Comparison of ENCODE assay signal across 10 mouse cellular contexts in genomic region chr5:151125985-151126607, GRCm38 (mm10).
DNase-seq lines count a peak whose midpoint lies in the region; ATAC-seq lines count a peak whose summit lies in the region.
"Had no signal": no experiment of that assay in that cellular context is flagged by ENCODE, and none has a peak within 500 bp of the region (broad histone marks: within the 10 kb centered on the region; RNA-seq: fewer than 3 reads in every experiment).

No protein-coding gene starts in this region.

- H3K27me3 ChIP-seq in hindbrain, embryonic 12.5 days: no peaks in the 10 kb centered on the region
- H3K27me3 ChIP-seq in hindbrain, embryonic 10.5 days (ENCODE audit: insufficient read depth, poor library complexity, severe bottlenecking): no peaks in the 10 kb centered on the region
- H3K27me3 ChIP-seq in heart, embryonic 16.5 days (ENCODE audit: control insufficient read depth, insufficient read depth, low read length): no peaks in the 10 kb centered on the region
- no peaks in the 10 kb centered on the region for H3K27me3 ChIP-seq in lung, embryonic 16.5 days (ENCODE audit: control insufficient read depth, insufficient read depth, low read depth, low read length)

- DNase-seq in hindbrain, embryonic 10.5 days (ENCODE audit: low spot score): no peak
- DNase-seq in NIH3T3 (ENCODE audit: low read depth): peak; percentile 71
- DNase-seq in layer of hippocampus, postnatal 10 days (ENCODE audit: low spot score in 2 of 2): no peak
- DNase-seq in cerebellum, postnatal 4 days (ENCODE audit: low spot score in 2 of 2): no peak
- DNase-seq: right cerebral cortex, postnatal 25 days; thymus, postnatal 25 days had no signal

- 51% methylated on average over 6 of the region's 6 CpGs for WGBS in hindbrain, embryonic 12.5 days
- whole genome bisulfite sequencing in hindbrain, embryonic 10.5 days: 86% methylated on average over 6 of the region's 6 CpGs
- WGBS in heart, embryonic 16.5 days: 51% methylated on average over 6 of the region's 6 CpGs
- WGBS in lung, embryonic 16.5 days: 41% methylated on average over 6 of the region's 6 CpGs

- no peak overlapping the region; the same call in 1 of the 2 replicates for H3K4me2 ChIP-seq in hindbrain, embryonic 12.5 days (replicated peaks)
- peak overlapping the region; percentile 28; the same call in 1 of the 2 replicates for H3K4me2 ChIP-seq in heart, embryonic 16.5 days (ENCODE audit: low read depth, low read length)
- peak overlapping the region; percentile 45 for H3K4me2 ChIP-seq in lung, embryonic 16.5 days (ENCODE audit: low read depth, low read length)

- no peak overlapping the region for H3K9ac ChIP-seq in hindbrain, embryonic 12.5 days
- H3K9ac ChIP-seq in heart, embryonic 16.5 days (ENCODE audit: low read length): no peak overlapping the region
- H3K9ac ChIP-seq in lung, embryonic 16.5 days (ENCODE audit: low read length): peak overlapping the region; percentile 35

- no peak overlapping the region for H3K27ac ChIP-seq in hindbrain, embryonic 12.5 days
- no peak overlapping the region for H3K27ac ChIP-seq in hindbrain, embryonic 10.5 days
- no peak overlapping the region for H3K27ac ChIP-seq in heart, embryonic 16.5 days (ENCODE audit: low read length)
- peak overlapping the region; percentile 87 for H3K27ac ChIP-seq in lung, embryonic 16.5 days (ENCODE audit: low read length)

- peaks cover 2% of the 10 kb centered on the region; the same call in 1 of the 2 replicates for H3K4me1 ChIP-seq in hindbrain, embryonic 12.5 days
- 0 out of 2 replicates have a peak, but pooled peaks cover 7% of the 10 kb centered on the region for H3K4me1 ChIP-seq in hindbrain, embryonic 10.5 days (replicated peaks)
- H3K4me1 ChIP-seq in heart, embryonic 16.5 days (ENCODE audit: control insufficient read depth, insufficient read depth, low read length): peaks cover 4% of the 10 kb centered on the region
- peaks cover 16% of the 10 kb centered on the region for H3K4me1 ChIP-seq in lung, embryonic 16.5 days (replicated peaks; ENCODE audit: control insufficient read depth, insufficient read depth, low read length)

- H3K36me3 ChIP-seq in hindbrain, embryonic 12.5 days: no peaks in the 10 kb centered on the region
- no peaks in the 10 kb centered on the region for H3K36me3 ChIP-seq in hindbrain, embryonic 10.5 days
- H3K36me3 ChIP-seq in heart, embryonic 16.5 days (ENCODE audit: control insufficient read depth, insufficient read depth): no peaks in the 10 kb centered on the region
- 0 out of 2 replicates have a peak, but pooled peaks cover 3% of the 10 kb centered on the region for H3K36me3 ChIP-seq in lung, embryonic 16.5 days (ENCODE audit: control insufficient read depth, insufficient read depth, low read length)

- H3K4me3 ChIP-seq in hindbrain, embryonic 12.5 days: no peak overlapping the region
- H3K4me3 ChIP-seq in hindbrain, embryonic 10.5 days: no peak overlapping the region
- peak overlapping the region; percentile 12; the same call in 1 of the 2 replicates for H3K4me3 ChIP-seq in heart, embryonic 16.5 days (ENCODE audit: low read length)
- peak overlapping the region; percentile 44 for H3K4me3 ChIP-seq in lung, embryonic 16.5 days (ENCODE audit: low read length)

- H3K9me3 ChIP-seq in hindbrain, embryonic 12.5 days (replicated peaks): no peaks in the 10 kb centered on the region
- H3K9me3 ChIP-seq in hindbrain, embryonic 10.5 days: no peaks in the 10 kb centered on the region
- H3K9me3 ChIP-seq in heart, embryonic 16.5 days (replicated peaks; ENCODE audit: control insufficient read depth, low read length): no peaks in the 10 kb centered on the region
- H3K9me3 ChIP-seq in lung, embryonic 16.5 days (ENCODE audit: control insufficient read depth, low read length): no peaks in the 10 kb centered on the region

- 0 out of 2 replicates have a peak, but pooled peaks have one; percentile 32 for ATAC-seq in hindbrain, embryonic 12.5 days (ENCODE audit: low FRiP score)
- no peak for ATAC-seq in heart, embryonic 16.5 days (replicated peaks; ENCODE audit: extremely low read depth, insufficient read depth, low FRiP score)
- peak; percentile 65 for ATAC-seq in lung, embryonic 16.5 days (ENCODE audit: low read depth)
- ATAC-seq in megakaryocyte, adult 5-6 weeks (ENCODE audit: poor library complexity, severe bottlenecking): no peak

Comparison
In these comparisons a context has a peak if more than half of its experiments do, and no peak if none do; other contexts are left out.
1. ATAC-seq: peak in hindbrain, embryonic 12.5 days (single experiment) and lung, embryonic 16.5 days (single experiment); none in heart, embryonic 16.5 days (single experiment) and megakaryocyte, adult 5-6 weeks (single experiment).
2. H3K4me3 ChIP-seq: peak in heart, embryonic 16.5 days (single experiment) and lung, embryonic 16.5 days (single experiment); none in hindbrain, embryonic 12.5 days (single experiment) and hindbrain, embryonic 10.5 days (single experiment).